Mouse (Mus musculus) bone marrow macrophage, adult 2 months (primary cell): Measurements from ENCODE around the gene Cobl.

Experiments used
- CTCF ChIP-seq: IDR thresholded peaks from 2 replicates; pipeline ENCODE4 v1.5.1; 2012; ENCODE audit warnings: low read depth, mild to moderate bottlenecking, low read length, moderate library complexity
- POLR2A ChIP-seq: IDR thresholded peaks from 2 replicates; pipeline ENCODE4 v1.6.1; 2012; ENCODE audit warnings: mild to moderate bottlenecking, low read depth, low read length, borderline replicate concordance

DNA sequence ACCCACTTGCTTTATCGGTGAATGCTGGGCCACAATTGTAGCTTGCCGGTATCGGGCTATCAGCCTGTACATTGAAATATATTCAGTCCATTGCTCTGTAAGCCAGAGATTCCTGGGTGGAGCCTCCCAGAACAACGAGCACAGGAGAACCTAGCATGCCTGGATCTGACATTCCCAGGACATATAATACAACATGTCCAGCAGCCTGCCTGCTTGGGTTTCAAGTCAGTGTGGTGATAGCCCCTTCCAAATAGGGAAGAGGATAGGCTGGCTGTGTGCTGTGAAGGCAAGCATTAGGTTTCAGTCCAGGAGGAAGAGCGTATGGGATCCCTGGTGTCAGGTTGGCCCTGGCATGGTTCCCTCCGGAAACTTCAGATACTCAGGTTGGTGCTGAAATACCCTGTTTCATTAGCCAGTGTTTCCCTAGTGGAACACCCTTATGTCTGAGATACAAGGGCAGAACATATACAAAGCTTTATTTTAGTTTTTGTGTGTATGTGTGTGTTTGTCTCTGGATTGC is 41.7 kb upstream of the Cobl start:
- TF ChIP-seq CTCF (no peak), POLR2A (no peak)
